Mouse (Mus musculus) olfactory bulb, adult 2 months (tissue): ENCODE results near the gene Tenm2.

Experiments used
- CTCF ChIP-seq: fragments of 200-500 bp; IDR thresholded peaks from 2 replicates; pipeline ENCODE4 v1.5.1; 2012; ENCODE audit warnings: low read depth, mild to moderate bottlenecking, low read length, moderate library complexity; ENCODE audit not compliant: insufficient read depth
- POLR2A ChIP-seq: fragments of 200-500 bp; IDR thresholded peaks from 2 replicates; pipeline ENCODE4 v1.6.1; 2012; ENCODE audit warnings: mild to moderate bottlenecking, low read depth, low read length, moderate library complexity; ENCODE audit not compliant: insufficient read depth

DNA sequence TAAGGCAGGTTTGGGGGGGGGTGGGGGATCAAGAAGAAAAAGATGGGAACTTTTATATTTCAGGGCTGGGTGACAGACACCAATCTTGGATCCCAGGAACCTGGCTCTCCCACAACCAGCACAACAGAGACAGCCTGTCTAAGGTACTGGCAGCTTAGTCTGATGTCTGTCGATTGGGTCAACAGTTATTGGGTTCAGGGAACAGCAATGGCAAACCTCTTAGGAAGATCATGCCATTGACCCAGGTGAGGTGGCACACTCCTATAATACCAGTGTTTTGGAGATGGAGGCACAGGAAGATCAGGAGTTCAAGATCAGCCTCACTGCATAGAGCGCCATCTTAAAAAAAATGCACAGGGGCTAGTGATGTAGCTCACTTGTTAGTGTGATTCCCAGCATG lies 1273.3 kb downstream of the Tenm2 start:
- TF ChIP-seq CTCF: no peak
- TF ChIP-seq POLR2A: no peak
